Mouse (Mus musculus): ENCODE measurements around the gene Hdac4.

- TF ChIP-seq TAL1 (IDR thresholded peaks at IDR 0.05; ENCODE audit: low read length): no peak
- TF ChIP-seq GATA1 (IDR thresholded peaks at IDR 0.05; ENCODE audit: low read length): no peak
Measured at GRCm38 (mm10) chr1:91905268-91905667, 290.2 kb downstream of the Hdac4 start.
